Mouse (Mus musculus) neural tube, embryonic 11.5 days (tissue): ENCODE measurements at regions not wholly inside any gene's neighbourhood (a gene's known extent, or its start where the extent isn't known, plus 50 kb on each side); places are given as distances from the start of the nearest gene placed in this dataset.
"Not testable (repeated sequence)": the region's sequence is repeated elsewhere in the genome, so short reads cannot be mapped to it uniquely, and the experiment has no call there.

Experiments used
- ATAC-seq: fragments of 200-750 bp; cut with Nextera tagmentation; 2 replicates; pipeline ENCODE4 v1.8.0; 2017; ENCODE audit warnings: moderate number of reproducible peaks, mild to moderate bottlenecking, moderate TSS enrichment, moderate library complexity; ENCODE audit not compliant: insufficient read depth, low FRiP score, low TSS enrichment
- DNase-seq: peaks from one replicate; pipeline ENCODE4 v3.0.0-alpha.2; 2015; ENCODE audit warnings: low spot score
- H3K27ac ChIP-seq: fragments of 300-500 bp; sonication (generic); 2 replicates; pipeline ENCODE4 v1.5.1; 2014; ENCODE audit warnings: low read depth, mild to moderate bottlenecking, low read length
- H3K27me3 ChIP-seq: fragments of 300-500 bp; sonication (generic); 2 replicates; pipeline ENCODE4 v1.6.1; 2014; ENCODE audit warnings: mild to moderate bottlenecking, low read length, mixed read lengths; ENCODE audit not compliant: control insufficient read depth, insufficient read depth
- H3K36me3 ChIP-seq: fragments of 300-500 bp; sonication (generic); 2 replicates; pipeline ENCODE4 v1.6.1; 2014; ENCODE audit warnings: mild to moderate bottlenecking, low read length, moderate library complexity, mixed read lengths; ENCODE audit not compliant: control insufficient read depth, insufficient read depth
- H3K4me1 ChIP-seq: fragments of 300-500 bp; sonication (generic); 2 replicates; pipeline ENCODE4 v1.6.1; 2014; ENCODE audit warnings: low read length, mixed read lengths; ENCODE audit not compliant: control insufficient read depth, insufficient read depth
- H3K4me2 ChIP-seq: fragments of 300-500 bp; sonication (generic); 2 replicates; pipeline ENCODE4 v1.6.1; 2014; ENCODE audit warnings: low read depth, mild to moderate bottlenecking, moderate library complexity
- H3K4me3 ChIP-seq: fragments of 300-500 bp; sonication (generic); 2 replicates; pipeline ENCODE4 v1.5.1; 2014; ENCODE audit warnings: low read depth, low read length
- H3K9ac ChIP-seq: fragments of 300-500 bp; sonication (generic); 2 replicates; pipeline ENCODE4 v1.6.1; 2014; ENCODE audit warnings: mild to moderate bottlenecking, low read length
- H3K9me3 ChIP-seq: fragments of 300-500 bp; sonication (generic); 2 replicates; pipeline ENCODE4 v1.6.1; 2016; ENCODE audit warnings: low read length; ENCODE audit not compliant: control insufficient read depth
- WGBS: fragments of 180-500 bp; shearing (Covaris S2); extraction: QIAGEN DNeasy Blood & Tissue Kit; methylation state at CpG from one replicate; pipeline ENCODE4 v1.1.7; 2014; 5-methylcytosine and 5-hydroxymethylcytosine counted together

- WGBS: 87% methylated on average over 3 of the region's 3 CpGs
These were observed 706.4 kb upstream of the Rag2 start for GRCm38 (mm10) chr2:100918122-100918521.

DNA sequence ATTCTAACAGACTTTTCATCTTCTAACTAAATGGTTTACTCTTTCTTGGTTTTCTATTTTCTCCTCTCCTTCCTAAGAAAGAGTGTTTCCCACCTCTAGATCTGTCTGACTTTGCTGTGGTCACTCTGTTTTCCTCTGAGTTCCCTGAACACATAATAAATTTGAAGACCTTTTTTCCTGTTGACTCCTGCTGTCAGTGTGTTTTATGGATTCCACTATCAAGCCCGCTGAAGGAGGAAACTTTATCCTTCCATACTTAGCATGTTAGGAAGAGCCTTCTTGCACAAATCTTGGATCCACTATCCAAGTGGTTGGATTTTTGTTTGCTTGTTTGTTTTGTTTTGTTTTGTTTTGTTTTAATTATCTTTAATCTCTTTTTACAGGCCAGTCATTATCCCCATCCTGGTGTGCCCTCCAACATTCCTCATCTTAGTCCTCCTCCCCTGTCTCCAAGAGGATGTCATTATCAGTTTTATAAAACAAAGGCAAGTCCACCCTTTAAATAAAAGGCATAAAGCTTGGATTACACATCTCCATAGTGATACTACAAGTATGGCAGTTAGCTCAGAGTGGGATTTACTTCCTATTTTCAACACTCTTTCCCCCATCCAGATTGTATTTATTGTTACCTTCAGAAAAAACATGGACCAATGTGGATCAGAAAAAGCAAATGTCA, 704.8 kb upstream of the Rag2 start:
- DNase-seq (no peak), ATAC-seq (no peak)
- WGBS: 58% methylated on average over 1 of the region's 1 CpGs
- no peak overlapping the region for H3K4me2 ChIP-seq
- H3K4me1 ChIP-seq: no peaks in the 10 kb centered on the region
- H3K27me3 ChIP-seq: no peaks in the 10 kb centered on the region
- no peaks in the 10 kb centered on the region for H3K36me3 ChIP-seq
- H3K4me3 ChIP-seq: no peak overlapping the region
- H3K27ac ChIP-seq: no peak overlapping the region
- H3K9ac ChIP-seq: no peak overlapping the region
- H3K9me3 ChIP-seq: no peaks in the 10 kb centered on the region

More at GRCm38 (mm10) chr2:100918122-100918521, 706.4 kb upstream of the Rag2 start:
- ATAC-seq (no peak), DNase-seq (no peak)
- H3K9ac ChIP-seq: no peak overlapping the region
- no peak overlapping the region for H3K27ac ChIP-seq
- H3K4me1 ChIP-seq: no peaks in the 10 kb centered on the region
- no peak overlapping the region for H3K4me2 ChIP-seq
- no peaks in the 10 kb centered on the region for H3K27me3 ChIP-seq
- H3K4me3 ChIP-seq: no peak overlapping the region
- no peaks in the 10 kb centered on the region for H3K36me3 ChIP-seq
- no peaks in the 10 kb centered on the region for H3K9me3 ChIP-seq

DNA sequence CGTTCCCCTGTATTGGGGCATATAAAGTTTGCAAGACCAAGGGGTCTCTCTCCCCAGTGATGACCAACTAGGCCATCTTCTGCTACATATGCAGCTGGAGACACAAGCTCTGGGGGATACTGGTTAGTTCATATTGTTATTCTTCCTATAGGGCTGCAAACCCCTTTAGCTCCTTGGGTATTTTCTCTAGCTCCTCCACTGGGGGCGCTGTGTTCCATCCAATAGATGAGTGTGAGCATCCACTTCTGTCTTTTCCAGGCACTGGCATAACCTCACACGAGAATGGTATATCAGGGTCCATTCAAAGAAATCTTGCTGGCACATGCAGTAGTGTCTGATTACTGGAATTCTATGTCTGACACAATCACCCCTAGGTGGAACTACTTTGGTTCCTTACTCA, 675.9 kb upstream of the Rag2 start:
- not testable (repeated sequence) for H3K4me3 ChIP-seq, H3K27me3 ChIP-seq, DNase-seq, H3K9ac ChIP-seq, H3K27ac ChIP-seq, H3K4me2 ChIP-seq, H3K9me3 ChIP-seq, ATAC-seq, H3K4me1 ChIP-seq, H3K36me3 ChIP-seq
- 54% methylated on average over 3 of the region's 3 CpGs for WGBS

- DNase-seq (no peak), ATAC-seq (no peak)
- no peak overlapping the region for H3K4me3 ChIP-seq
- no peaks in the 10 kb centered on the region for H3K4me1 ChIP-seq
- H3K9ac ChIP-seq: no peak overlapping the region
- no peak overlapping the region for H3K27ac ChIP-seq
- H3K9me3 ChIP-seq: no peaks in the 10 kb centered on the region
- no peak overlapping the region for H3K4me2 ChIP-seq
- no peaks in the 10 kb centered on the region for H3K36me3 ChIP-seq
- WGBS: 87% methylated on average over 1 of the region's 1 CpGs
- H3K27me3 ChIP-seq: no peaks in the 10 kb centered on the region
These were observed 665.1 kb upstream of the Rag2 start for GRCm38 (mm10) chr2:100959412-100959811.

DNA sequence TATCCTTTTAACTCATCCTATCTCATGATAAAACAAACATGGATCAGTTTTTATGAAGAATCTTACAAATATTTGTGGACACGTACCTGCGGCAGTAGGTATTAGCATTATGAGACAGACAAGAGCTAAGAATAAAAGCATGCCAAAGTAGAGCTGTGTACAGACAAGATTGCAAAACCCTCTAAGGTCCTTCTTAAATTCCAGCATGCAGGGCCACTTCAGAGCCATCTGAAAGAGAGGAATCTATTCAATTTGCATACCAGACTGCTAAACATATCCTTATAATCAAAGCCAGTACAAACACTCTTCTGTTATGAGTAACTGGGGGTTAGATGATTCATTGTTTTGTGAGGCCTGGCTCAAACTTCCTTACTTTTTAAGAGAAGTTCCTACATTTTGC, 659.9 kb upstream of the Rag2 start:
- H3K27ac ChIP-seq: no peak overlapping the region
- DNase-seq (no peak), ATAC-seq (no peak)
- no peaks in the 10 kb centered on the region for H3K4me1 ChIP-seq
- no peak overlapping the region for H3K9ac ChIP-seq
- no peak overlapping the region for H3K4me2 ChIP-seq
- WGBS: 87% methylated on average over 2 of the region's 2 CpGs
- no peak overlapping the region for H3K4me3 ChIP-seq
- no peaks in the 10 kb centered on the region for H3K9me3 ChIP-seq
- no peaks in the 10 kb centered on the region for H3K27me3 ChIP-seq
- no peaks in the 10 kb centered on the region for H3K36me3 ChIP-seq

DNA sequence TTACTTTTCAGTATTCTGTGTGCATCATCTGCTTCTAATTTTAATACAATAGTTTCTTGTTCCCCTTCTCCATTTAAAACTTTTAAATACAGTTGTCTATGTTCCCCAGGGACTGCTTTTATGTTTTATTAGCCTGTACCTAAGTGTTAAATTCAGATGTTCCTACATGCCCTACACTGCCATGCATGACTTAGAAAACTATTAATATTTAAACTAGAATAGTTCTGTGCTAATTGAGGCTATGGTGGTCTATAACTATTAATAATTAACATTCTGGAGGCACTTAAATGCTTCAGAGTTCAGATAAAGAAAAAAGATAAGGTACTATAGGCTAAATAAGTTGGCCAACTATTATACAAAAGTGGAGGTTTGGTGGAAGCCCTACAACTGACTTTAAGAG, 647.3 kb upstream of the Rag2 start:
- Histone ChIP-seq H3K27me3 (no peaks in the 10 kb centered on the region), H3K36me3 (no peaks in the 10 kb centered on the region), H3K9me3 (no peaks in the 10 kb centered on the region), H3K4me1 (no peaks in the 10 kb centered on the region), H3K27ac (no peak overlapping the region), H3K4me2 (no peak overlapping the region), H3K9ac (no peak overlapping the region), H3K4me3 (no peak overlapping the region)
- no peak for DNase-seq
- ATAC-seq: no peak

GRCm38 (mm10) chr2:100982362-100982761, 642.2 kb upstream of the Rag2 start:
- no peak for DNase-seq
- Histone ChIP-seq H3K4me3 (no peak overlapping the region), H3K9ac (no peak overlapping the region), H3K9me3 (no peaks in the 10 kb centered on the region), H3K4me1 (no peaks in the 10 kb centered on the region), H3K27ac (no peak overlapping the region), H3K4me2 (no peak overlapping the region), H3K36me3 (no peaks in the 10 kb centered on the region), H3K27me3 (no peaks in the 10 kb centered on the region)
- ATAC-seq: no peak
- 46% methylated on average over 1 of the region's 1 CpGs for WGBS

DNA sequence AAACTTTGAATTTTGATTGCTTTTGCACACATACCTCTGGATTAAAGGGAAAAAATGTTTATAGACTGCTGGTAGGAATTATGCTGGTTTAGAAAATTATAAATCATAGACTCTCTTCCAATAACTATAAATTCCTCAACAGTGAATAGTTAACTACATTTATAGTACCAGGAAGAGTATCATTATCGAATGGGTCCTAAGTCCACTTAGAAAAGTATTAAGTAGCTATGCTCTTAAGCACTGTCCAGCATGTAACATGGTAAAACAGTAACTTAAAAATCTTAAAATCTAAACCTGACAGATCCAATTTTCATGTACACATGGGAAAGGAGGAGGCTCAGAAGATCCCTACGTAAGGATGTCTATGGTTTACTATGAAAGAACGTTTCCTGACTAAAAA, 609.2 kb upstream of the Rag2 start:
- no peaks in the 10 kb centered on the region for H3K36me3 ChIP-seq
- no peaks in the 10 kb centered on the region for H3K27me3 ChIP-seq
- H3K9me3 ChIP-seq: no peaks in the 10 kb centered on the region
- no peak overlapping the region for H3K27ac ChIP-seq
- no peaks in the 10 kb centered on the region for H3K4me1 ChIP-seq
- no peak overlapping the region for H3K9ac ChIP-seq
- 95% methylated on average over 3 of the region's 3 CpGs for WGBS
- H3K4me3 ChIP-seq: no peak overlapping the region
- H3K4me2 ChIP-seq: no peak overlapping the region
- ATAC-seq (no peak), DNase-seq (no peak)

DNA sequence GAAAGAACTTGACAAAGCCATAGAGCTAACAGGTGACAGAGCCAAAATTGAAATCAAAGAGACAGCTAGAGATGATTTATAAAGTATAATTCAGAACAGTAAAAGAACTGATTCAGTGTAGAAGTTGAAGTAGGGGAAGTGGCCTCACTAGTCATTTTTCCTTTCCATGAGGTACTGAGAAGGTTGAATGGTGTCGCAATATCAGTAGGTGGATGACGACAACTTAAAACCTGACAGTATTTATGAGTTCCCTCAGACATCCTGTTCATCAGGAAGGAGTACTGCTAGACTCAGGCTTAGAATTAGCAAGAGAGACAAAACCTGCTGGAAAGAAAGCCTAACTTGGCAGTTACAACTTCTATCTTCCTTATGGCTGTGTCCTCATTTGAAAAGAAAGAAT, 605.1 kb upstream of the Rag2 start:
- DNase-seq (no peak), ATAC-seq (no peak)
- Histone ChIP-seq H3K36me3 (no peaks in the 10 kb centered on the region), H3K4me1 (no peaks in the 10 kb centered on the region), H3K27ac (no peak overlapping the region), H3K9me3 (no peaks in the 10 kb centered on the region), H3K9ac (no peak overlapping the region), H3K4me3 (no peak overlapping the region), H3K4me2 (no peak overlapping the region), H3K27me3 (no peaks in the 10 kb centered on the region)
- WGBS: 81% methylated on average over 2 of the region's 2 CpGs
